Comparison of ENCODE assay signal across 8 mouse cellular contexts in the genomic region with DNA sequence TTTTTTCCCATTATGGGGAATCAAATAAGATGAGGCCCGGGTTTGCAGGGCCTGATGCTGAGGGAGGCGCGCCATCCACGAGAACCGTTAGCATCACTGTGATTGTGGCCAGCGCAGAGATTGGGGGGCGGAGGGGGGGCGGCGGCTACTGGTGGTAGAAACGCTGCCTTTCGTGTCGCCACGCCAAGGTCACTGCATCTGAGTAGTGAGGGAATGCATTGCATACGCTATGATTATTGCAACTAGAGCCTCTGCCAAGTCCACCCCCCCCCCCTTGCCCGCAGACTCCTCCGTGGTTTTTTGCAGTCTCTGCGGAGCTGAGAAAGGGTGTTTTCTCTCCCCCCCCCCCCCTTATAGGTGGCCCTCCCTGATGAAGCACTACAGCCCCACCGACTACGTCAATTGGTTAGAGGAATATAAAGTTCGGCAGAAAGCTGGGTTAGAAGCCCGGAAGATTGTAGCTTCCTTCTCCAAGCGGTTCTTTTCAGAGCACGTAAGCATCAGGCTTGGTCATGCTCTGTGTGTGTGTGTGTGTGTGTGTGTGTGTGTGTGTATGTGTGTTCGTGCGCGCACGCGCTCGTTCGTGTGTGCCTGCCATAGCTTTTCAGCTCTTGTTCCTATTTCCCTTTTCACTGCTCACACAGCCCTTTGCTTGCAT. TPM values are rescaled to one million over a fixed set of nuclear protein-coding genes. Genes with fewer than 3 reads are reported as not detected.
A peak's percentile ranks its signal among the peaks of the same experiment; 100 is the strongest.
DNase-seq lines count a peak whose midpoint lies in the region; ATAC-seq and TF ChIP-seq lines count a peak whose summit lies in the region.

No protein-coding gene starts in this region.

- H3K4me2 ChIP-seq in kidney, embryonic 14.5 days (replicated peaks; ENCODE audit: low read depth, low read length) = peak overlapping the region; percentile 85
- peak overlapping the region; percentile 73 for H3K4me2 ChIP-seq in forebrain, embryonic 15.5 days (replicated peaks)

- peak overlapping the region; percentile 94 for H3K9ac ChIP-seq in kidney, embryonic 14.5 days (ENCODE audit: low read depth, low read length)
- peak overlapping the region; percentile 100 for H3K9ac ChIP-seq in forebrain, embryonic 15.5 days (replicated peaks)

- peaks cover 15% of the 10 kb centered on the region for H3K4me1 ChIP-seq in kidney, embryonic 14.5 days (ENCODE audit: control insufficient read depth, insufficient read depth, low read length)
- H3K4me1 ChIP-seq in forebrain, embryonic 15.5 days = peaks cover 35% of the 10 kb centered on the region
- peaks cover 32% of the 10 kb centered on the region for H3K4me1 ChIP-seq in megakaryocyte, embryonic 14.5 days

- H3K27ac ChIP-seq in kidney, embryonic 14.5 days (ENCODE audit: low read depth, low read length) = no peak overlapping the region
- peak overlapping the region; percentile 90 for H3K27ac ChIP-seq in forebrain, embryonic 15.5 days (replicated peaks)
- peak overlapping the region; percentile 99 for H3K27ac ChIP-seq in layer of hippocampus, adult 2 months

- peaks cover 34% of the 10 kb centered on the region for H3K36me3 ChIP-seq in kidney, embryonic 14.5 days (ENCODE audit: control insufficient read depth, insufficient read depth, low read length)
- H3K36me3 ChIP-seq in forebrain, embryonic 15.5 days = 0 out of 2 replicates have a peak, but pooled peaks cover 9% of the 10 kb centered on the region
- peaks cover 40% of the 10 kb centered on the region for H3K36me3 ChIP-seq in megakaryocyte, embryonic 14.5 days (replicated peaks; ENCODE audit: low read length)

- H3K4me3 ChIP-seq in kidney, embryonic 14.5 days (ENCODE audit: low read length) = peak overlapping the region; percentile 98
- peak overlapping the region; percentile 99 for H3K4me3 ChIP-seq in forebrain, embryonic 15.5 days
- peak overlapping the region; percentile 79 for H3K4me3 ChIP-seq in layer of hippocampus, adult 2 months
- peak overlapping the region; percentile 96 for H3K4me3 ChIP-seq in megakaryocyte, embryonic 14.5 days (replicated peaks)

- H3K9me3 ChIP-seq in kidney, embryonic 14.5 days (ENCODE audit: control insufficient read depth, low read length) = no peaks in the 10 kb centered on the region
- H3K9me3 ChIP-seq in forebrain, embryonic 15.5 days = no peaks in the 10 kb centered on the region
- H3K9me3 ChIP-seq in megakaryocyte, embryonic 14.5 days = peaks cover 16% of the 10 kb centered on the region

- no peak for DNase-seq in kidney, adult 11 months
- DNase-seq in layer of hippocampus, adult 2 months (ENCODE audit: low spot score in 2 of 2) = peak in 1 of 2 experiments; percentile 50
- DNase-seq in spleen, postnatal 36 days (ENCODE audit: low spot score in 2 of 2) = peak; percentile 41 to 54
- DNase-seq in urinary bladder, adult 18-20 months (ENCODE audit: low spot score in 2 of 2) = no peak

- H3K27me3 ChIP-seq in kidney, embryonic 14.5 days (ENCODE audit: control insufficient read depth, insufficient read depth, low read length) = no peaks in the 10 kb centered on the region
- H3K27me3 ChIP-seq in forebrain, embryonic 15.5 days = no peaks in the 10 kb centered on the region
- peaks cover 26% of the 10 kb centered on the region for H3K27me3 ChIP-seq in megakaryocyte, embryonic 14.5 days (replicated peaks)

- no peak for TF ChIP-seq CTCF in layer of hippocampus, adult 2 months (conservative IDR thresholded peaks at IDR 0.05)

- no peak for ATAC-seq in kidney, embryonic 14.5 days (ENCODE audit: low FRiP score, low TSS enrichment)
- peak; percentile 14 for ATAC-seq in activated CD4-positive, CD25-positive, alpha-beta regulatory T cell, adult 4 months
- peak; percentile 18 for ATAC-seq in forebrain, embryonic 15.5 days (replicated peaks)

- WGBS in kidney, embryonic 14.5 days = 5% methylated on average over 30 of the region's 30 CpGs
- WGBS in forebrain, embryonic 15.5 days = 3% methylated on average over 29 of the region's 30 CpGs

RNA-seq across cellular contexts. Expression of a gene that starts 1.1 kb away (rescaled TPM):
- 38.4 and 82.9 TPM in 2 replicates for polyA plus RNA-seq in kidney, embryonic 14.5 days (2014; fragmentation: Nextera tagmentation; extraction: Ambion mirVana)
- 10 to 100 TPM in 1 of 2 experiments, 1 to 10 TPM in 1; 9.8 to 12.0 TPM for polyA plus RNA-seq in activated CD4-positive, CD25-positive, alpha-beta regulatory T cell, adult 4 months (2017; shearing (Covaris generic))
- 183 and 193 TPM in 2 replicates for polyA plus RNA-seq in forebrain, embryonic 15.5 days (2015; fragmentation: Nextera tagmentation; extraction: Ambion mirVana)
- total RNA-seq in layer of hippocampus, adult 2 months (2021) = 100 to 1,000 TPM; 140 to 165 TPM
- polyA plus RNA-seq in megakaryocyte, embryonic 14.5 days (2012; ENCODE audit: insufficient read depth, low replicate concordance) = 3.1 and 3.6 TPM in 2 replicates

RNA-seq across cellular contexts. Expression of a gene that starts 49.9 kb away (rescaled TPM):
- 10.1 and 12.3 TPM in 2 replicates for polyA plus RNA-seq in kidney, embryonic 14.5 days (2014; fragmentation: Nextera tagmentation; extraction: Ambion mirVana)
- polyA plus RNA-seq in activated CD4-positive, CD25-positive, alpha-beta regulatory T cell, adult 4 months (2017; shearing (Covaris generic)) = 1 to 10 TPM; 6.5 to 7.7 TPM
- 9.9 and 10.6 TPM in 2 replicates for polyA plus RNA-seq in forebrain, embryonic 15.5 days (2015; fragmentation: Nextera tagmentation; extraction: Ambion mirVana)
- total RNA-seq in layer of hippocampus, adult 2 months (2021) = 10 to 100 TPM; 88.0 to 91.2 TPM
- 940 and 1,036 TPM in 2 replicates for polyA plus RNA-seq in megakaryocyte, embryonic 14.5 days (2012; ENCODE audit: insufficient read depth, low replicate concordance)

Comparison
In these comparisons a context has a peak if more than half of its experiments do, and no peak if none do; other contexts are left out.
1. DNase-seq: peak in spleen, postnatal 36 days (2 of 2); none in kidney, adult 11 months (single experiment) and urinary bladder, adult 18-20 months (0 of 2).
2. RNA of a gene that starts 49.9 kb away (polyA plus RNA-seq): 940 to 1,036 TPM in megakaryocyte, embryonic 14.5 days; 10.1 to 12.3 TPM in kidney, embryonic 14.5 days, 9.9 to 10.6 TPM in forebrain, embryonic 15.5 days and 6.5 to 7.7 TPM in activated CD4-positive, CD25-positive, alpha-beta regulatory T cell, adult 4 months; every median in the first group is over 10 times any median in the second.
3. Peak in every context shown above with its lines, with median percentiles within 50 percentile points of each other: H3K4me3 ChIP-seq.